Mouse (Mus musculus) bone marrow, adult 2 months (tissue): ENCODE measurements around the gene Ntrk3.

Experiments used
- CTCF ChIP-seq: fragments of 200-500 bp; IDR thresholded peaks from 2 replicates; pipeline ENCODE4 v1.5.1; 2011; ENCODE audit warnings: low read length, control low read depth; ENCODE audit not compliant: control insufficient read depth, insufficient read depth
- POLR2A ChIP-seq: fragments of 200-500 bp; IDR thresholded peaks from 2 replicates; pipeline ENCODE4 v1.6.1; 2011; ENCODE audit warnings: low read depth, mild to moderate bottlenecking, control low read depth, low read length, borderline replicate concordance; ENCODE audit not compliant: control insufficient read depth

- TF ChIP-seq CTCF: no peak
- no peak for TF ChIP-seq POLR2A
Measured at GRCm38 (mm10) chr7:78520243-78520927, 217.4 kb downstream of the Ntrk3 start.
